Mouse (Mus musculus) right cerebral cortex, postnatal 36 days (tissue): ENCODE data around the gene Sh3rf1.
A peak's percentile ranks its signal among the peaks of the same experiment; 100 is the strongest.

Experiments
- DNase-seq, 2 experiments: peaks; one replicate each; pipeline ENCODE4 v3.0.0; 2022; ENCODE audit warnings: low spot score in 2 of 2, mixed read lengths in 1 of 2

Gene Sh3rf1

GRCm38 (mm10) chr8:61322462-61322861 lies 98.8 kb downstream of the Sh3rf1 start:
- DNase-seq: no peak

- DNase-seq: no peak
These were observed 100.8 kb downstream of the Sh3rf1 start for GRCm38 (mm10) chr8:61324363-61324914.

GRCm38 (mm10) chr8:61325014-61325715 lies 101.5 kb downstream of the Sh3rf1 start:
- DNase-seq: no peak

- no peak for DNase-seq
These were observed 102.6 kb downstream of the Sh3rf1 start for GRCm38 (mm10) chr8:61326281-61326680.

- no peak for DNase-seq
These were observed 103.7 kb downstream of the Sh3rf1 start for GRCm38 (mm10) chr8:61327333-61327732.

GRCm38 (mm10) chr8:61339629-61340028 lies 116.0 kb downstream of the Sh3rf1 start:
- DNase-seq: no peak

GRCm38 (mm10) chr8:61340283-61340984 lies 116.8 kb downstream of the Sh3rf1 start:
- DNase-seq: no peak

GRCm38 (mm10) chr8:61341587-61342441 lies 118.1 kb downstream of the Sh3rf1 start:
- DNase-seq: no peak

- no peak for DNase-seq
These were observed 118.9 kb downstream of the Sh3rf1 start for GRCm38 (mm10) chr8:61342473-61343026.

GRCm38 (mm10) chr8:61344435-61344834 lies 120.8 kb downstream of the Sh3rf1 start:
- DNase-seq: no peak

GRCm38 (mm10) chr8:61346941-61347340 lies 123.3 kb downstream of the Sh3rf1 start:
- no peak for DNase-seq

- no peak for DNase-seq
These were observed 123.9 kb downstream of the Sh3rf1 start for GRCm38 (mm10) chr8:61347526-61347925.

GRCm38 (mm10) chr8:61348029-61348428 lies 124.4 kb downstream of the Sh3rf1 start:
- DNase-seq: no peak

- no peak for DNase-seq
These were observed 124.8 kb downstream of the Sh3rf1 start for GRCm38 (mm10) chr8:61348518-61348917.

- DNase-seq: no peak
These were observed 126.8 kb downstream of the Sh3rf1 start for GRCm38 (mm10) chr8:61350443-61350842.

- DNase-seq: peak in 1 of 2 experiments; percentile 42
These were observed 128.0 kb downstream of the Sh3rf1 start for GRCm38 (mm10) chr8:61351638-61352037.

GRCm38 (mm10) chr8:61355503-61355902 lies 131.8 kb downstream of the Sh3rf1 start:
- no peak for DNase-seq

GRCm38 (mm10) chr8:61359004-61359403 lies 135.3 kb downstream of the Sh3rf1 start:
- DNase-seq: no peak

GRCm38 (mm10) chr8:61359851-61360272 lies 136.2 kb downstream of the Sh3rf1 start:
- no peak for DNase-seq

- no peak for DNase-seq
These were observed 136.7 kb downstream of the Sh3rf1 start for GRCm38 (mm10) chr8:61360362-61360761.

- DNase-seq: no peak
These were observed 137.8 kb downstream of the Sh3rf1 start for GRCm38 (mm10) chr8:61361476-61361875.
